Mouse (Mus musculus) right cerebral cortex, postnatal 25 days (tissue): ENCODE measurements around the gene Pnpla1.

Experiments
- DNase-seq: peaks from one replicate; pipeline ENCODE4 v3.0.0; 2022

Pnpla1 gene

GRCm38 (mm10) chr17:28846974-28847617, 11.1 kb upstream of the Pnpla1 start:
- no peak for DNase-seq

DNA sequence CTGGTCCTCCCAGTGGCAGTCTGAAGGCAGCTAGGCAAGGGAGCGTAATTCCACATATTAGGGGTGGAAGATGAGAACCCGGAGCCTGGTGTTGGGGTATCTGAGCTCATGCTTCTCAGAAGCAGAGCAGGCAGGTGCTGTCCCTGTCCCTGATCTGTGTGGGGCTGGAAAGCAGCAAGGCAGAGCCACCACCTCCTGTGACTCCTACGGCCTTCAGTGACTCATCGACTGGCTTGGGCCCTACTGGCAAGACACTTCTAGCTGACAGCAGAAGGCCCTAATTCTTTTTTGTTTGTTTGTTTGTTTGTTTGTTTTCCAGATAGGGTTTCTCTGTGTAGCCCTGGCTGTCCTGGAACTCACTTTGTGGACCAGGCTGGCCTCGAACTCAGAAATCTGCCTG, 7.7 kb upstream of the Pnpla1 start:
- no peak for DNase-seq

DNA sequence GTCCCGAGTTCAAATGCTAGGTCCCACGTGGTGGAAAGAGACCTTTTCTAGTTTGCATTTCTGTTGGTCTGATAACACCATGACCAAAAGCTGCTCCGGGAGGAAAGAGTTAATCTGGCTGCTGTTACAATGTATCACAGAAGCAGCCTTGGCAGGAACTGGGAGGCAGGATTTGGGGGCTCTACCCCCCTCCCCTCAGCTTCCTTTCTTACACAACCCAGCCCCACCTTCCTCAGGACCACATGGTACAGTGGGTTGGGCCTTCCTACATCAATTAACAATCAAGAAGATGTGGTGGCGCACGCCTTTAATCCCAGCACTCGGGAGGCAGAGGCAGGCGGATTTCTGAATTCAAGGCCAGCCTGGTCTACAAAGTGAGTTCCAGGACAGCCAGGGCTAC, 3.8 kb upstream of the Pnpla1 start:
- DNase-seq: no peak

GRCm38 (mm10) chr17:28855166-28855885, 2.9 kb upstream of the Pnpla1 start:
- no peak for DNase-seq

- DNase-seq: no peak
Measured at GRCm38 (mm10) chr17:28856030-28856429, 2.2 kb upstream of the Pnpla1 start.

- no peak for DNase-seq
Measured at GRCm38 (mm10) chr17:28863926-28864325, 5.7 kb downstream of the Pnpla1 start.

DNA sequence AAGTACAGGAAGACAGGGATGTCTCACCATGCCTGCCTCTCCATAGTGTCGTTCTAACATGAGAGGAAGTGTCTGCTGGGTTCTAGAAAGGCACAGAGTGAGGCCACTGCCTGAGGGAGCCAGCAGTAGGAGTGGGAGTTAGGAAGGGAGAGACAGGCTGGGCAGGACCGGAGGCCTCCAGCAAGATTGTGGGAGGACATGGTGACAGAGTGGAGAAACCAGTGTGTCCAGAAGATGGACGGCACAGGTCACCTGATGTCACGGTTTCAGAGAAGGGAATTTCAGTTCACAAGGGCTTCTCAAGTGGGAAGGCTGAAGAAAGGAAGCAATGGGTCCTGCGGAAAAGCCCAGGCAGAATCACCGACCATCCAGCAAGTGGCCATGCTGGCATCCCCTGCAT, 6.3 kb downstream of the Pnpla1 start:
- no peak for DNase-seq

- no peak for DNase-seq
Measured at GRCm38 (mm10) chr17:28866921-28867320, 8.7 kb downstream of the Pnpla1 start.

DNA sequence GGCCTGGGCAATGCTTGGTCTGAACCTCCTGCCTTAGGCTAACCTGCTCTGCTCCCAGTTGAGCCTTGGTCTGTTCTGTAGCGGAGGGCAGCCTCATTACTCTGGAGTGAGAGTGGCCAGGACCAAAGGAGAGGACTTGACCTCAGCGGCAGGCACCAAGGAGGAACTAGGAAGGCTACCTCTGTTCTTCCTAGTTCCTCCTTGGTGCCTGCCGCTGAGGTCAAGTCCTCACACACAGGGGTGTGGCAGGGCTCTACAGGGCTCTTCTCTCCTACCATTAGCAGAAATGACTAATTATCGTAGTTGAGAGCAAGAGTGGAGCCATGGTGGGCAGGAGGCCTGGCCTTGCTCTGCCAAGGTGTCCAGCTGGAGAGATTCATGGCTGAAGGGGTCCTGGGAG, 9.2 kb downstream of the Pnpla1 start:
- DNase-seq: no peak

DNA sequence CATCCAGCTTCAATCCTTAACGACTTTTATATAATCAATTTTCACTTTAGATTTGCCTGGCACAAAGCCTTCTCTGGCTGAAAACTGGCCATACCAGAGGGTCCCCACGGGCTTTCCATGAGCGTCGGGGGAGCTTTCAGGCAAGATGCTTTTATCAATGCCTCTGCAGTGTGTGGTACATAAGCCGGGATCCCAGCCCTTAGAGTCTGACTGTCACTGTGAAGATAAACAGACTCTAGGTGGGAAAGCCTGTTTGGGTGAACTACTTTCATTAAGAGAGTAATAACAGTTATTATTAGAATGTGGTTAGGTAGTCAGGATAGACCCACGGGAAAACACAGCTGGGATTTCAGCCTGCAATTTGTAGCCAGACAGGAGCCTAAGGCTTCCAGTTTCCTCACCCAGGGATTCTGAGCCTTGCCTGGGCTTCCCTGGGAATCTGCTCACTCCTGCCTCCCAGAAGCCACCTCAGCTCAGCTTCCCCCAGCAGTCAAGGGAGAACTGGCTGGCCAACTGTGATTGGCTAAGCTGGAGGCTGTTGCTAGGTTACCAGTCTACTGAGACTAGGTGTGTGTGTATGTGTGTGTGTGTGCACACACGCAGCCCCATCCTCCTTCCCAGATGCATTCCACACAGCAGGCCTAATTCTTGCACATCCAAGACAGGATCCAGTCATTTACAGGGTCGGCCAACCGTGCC, 11.3 kb downstream of the Pnpla1 start:
- DNase-seq: peak; percentile 81

DNA sequence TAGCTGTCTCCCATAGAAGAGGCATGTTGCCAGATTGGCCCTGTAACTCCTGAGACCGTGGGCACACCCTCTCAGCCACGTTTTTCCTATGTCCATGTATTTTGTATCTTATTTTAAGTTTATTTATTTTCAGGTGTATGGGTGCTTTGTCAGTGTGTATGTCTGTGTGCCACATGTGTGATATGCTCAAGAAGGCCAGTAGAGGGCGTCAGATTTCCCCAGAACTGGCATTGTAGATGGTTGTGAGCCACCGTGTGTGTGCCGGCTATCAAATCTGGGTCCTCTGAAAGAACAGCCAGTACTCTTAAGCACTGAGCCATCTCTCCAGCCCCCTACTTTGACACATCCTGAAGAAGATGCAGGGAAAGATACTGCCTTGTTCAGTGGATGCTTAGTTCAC, 12.2 kb downstream of the Pnpla1 start:
- no peak for DNase-seq

- no peak for DNase-seq
Measured at GRCm38 (mm10) chr17:28871831-28872230, 13.6 kb downstream of the Pnpla1 start.

GRCm38 (mm10) chr17:28872322-28872721, 14.1 kb downstream of the Pnpla1 start:
- DNase-seq: no peak

GRCm38 (mm10) chr17:28874216-28874615, 16.0 kb downstream of the Pnpla1 start:
- DNase-seq: peak; percentile 33

DNA sequence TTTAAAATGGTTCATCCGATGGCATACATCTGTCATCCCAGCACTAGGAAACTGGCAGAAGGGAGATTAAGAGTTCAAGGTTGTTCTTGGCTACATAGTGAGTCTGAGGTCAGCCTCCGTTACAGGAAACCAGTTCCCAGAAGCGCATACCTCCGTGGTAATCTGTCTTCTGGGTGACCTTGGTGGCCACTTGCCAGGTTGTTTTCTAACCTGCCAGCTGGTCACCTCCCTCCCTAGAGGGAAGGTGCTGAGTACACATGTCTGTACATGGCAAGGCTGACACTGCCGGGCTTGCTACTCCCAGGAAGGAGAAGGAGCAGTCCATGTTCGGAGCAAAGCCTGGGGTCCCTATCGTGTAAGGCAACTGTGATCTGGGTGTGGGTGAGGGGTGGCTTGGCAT, 16.6 kb downstream of the Pnpla1 start:
- DNase-seq: no peak

GRCm38 (mm10) chr17:28875316-28875715, 17.1 kb downstream of the Pnpla1 start:
- DNase-seq: peak; percentile 78

DNA sequence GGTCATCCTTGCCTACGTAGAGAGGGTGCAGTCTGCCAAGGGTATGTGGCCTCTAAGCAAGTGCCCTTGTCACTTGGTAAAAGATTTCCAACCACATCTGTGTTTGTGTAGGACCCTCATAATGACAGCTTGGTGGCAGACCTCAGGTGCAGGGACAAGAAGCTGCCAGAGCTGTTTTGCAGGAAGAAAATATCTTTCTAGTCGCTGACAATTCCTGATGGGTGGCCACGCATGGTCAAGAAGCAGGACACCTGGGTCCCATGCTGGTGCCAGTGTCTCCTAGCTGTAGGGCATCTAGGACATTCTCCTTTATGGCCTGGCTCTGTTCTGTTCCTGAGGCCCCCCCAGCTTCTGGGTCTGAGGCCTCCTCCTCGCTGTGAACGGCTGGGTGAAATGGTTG, 18.1 kb downstream of the Pnpla1 start:
- DNase-seq: no peak

DNA sequence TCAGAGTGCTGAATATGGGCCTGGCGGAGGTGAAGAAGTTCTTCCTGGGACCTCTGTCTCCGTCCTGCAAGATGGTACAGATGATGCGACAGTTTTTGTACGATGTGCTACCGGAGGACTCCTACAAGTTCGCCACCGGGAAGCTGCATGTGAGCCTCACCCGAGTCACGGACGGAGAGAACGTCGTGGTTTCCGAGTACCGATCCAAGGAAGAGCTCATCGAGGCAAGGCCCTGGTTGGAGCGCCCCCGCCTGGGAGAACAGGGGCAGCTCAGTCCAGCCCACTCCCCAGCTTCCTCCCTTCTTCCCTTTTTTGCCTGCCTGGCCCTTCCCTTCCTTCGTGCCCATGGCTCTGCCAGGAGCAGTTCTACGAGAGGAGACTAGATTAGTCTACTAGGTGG, 18.6 kb downstream of the Pnpla1 start:
- no peak for DNase-seq

DNA sequence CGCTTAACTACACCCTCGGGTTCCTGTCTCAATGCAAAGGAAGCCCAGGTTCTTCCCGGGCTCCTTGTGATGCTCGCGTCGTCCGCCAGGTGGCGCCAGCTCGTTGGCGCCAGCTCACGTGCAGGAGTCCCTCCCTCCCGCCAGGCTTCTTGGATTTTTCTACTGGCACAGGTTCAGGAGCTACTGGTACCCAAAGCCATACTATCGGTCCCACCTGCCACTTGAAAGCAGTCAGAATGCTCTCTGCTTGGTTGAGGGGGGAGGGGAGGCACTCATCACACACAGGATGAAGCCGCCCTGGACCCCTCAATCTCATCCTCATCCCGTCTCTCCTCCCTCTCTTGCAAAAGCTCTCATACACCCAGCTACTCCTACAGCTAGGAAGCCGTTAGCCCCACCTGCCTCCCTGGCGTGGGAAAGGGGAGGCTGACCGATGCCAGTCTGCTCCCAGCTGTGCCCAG, 21.8 kb downstream of the Pnpla1 start:
- DNase-seq: peak; percentile 72

DNA sequence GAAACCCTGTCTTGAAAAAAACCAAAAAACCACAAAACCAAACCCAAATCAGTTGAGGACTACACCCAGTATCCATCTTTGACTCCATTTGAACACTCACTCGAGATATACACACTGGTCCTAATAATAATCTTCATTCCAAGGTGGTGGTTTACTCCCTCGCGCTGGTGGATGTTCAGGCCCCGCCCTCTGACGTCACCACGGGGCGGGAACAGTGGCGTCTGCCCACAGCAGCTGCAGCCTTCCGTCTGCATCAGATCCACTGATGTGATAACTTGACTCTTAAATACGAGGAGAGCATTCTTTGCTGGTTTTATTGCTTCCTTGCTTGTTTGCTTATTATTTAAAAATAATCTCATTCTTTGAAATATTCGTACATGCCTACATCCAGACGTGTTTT, 24.1 kb downstream of the Pnpla1 start:
- peak; percentile 50 for DNase-seq

DNA sequence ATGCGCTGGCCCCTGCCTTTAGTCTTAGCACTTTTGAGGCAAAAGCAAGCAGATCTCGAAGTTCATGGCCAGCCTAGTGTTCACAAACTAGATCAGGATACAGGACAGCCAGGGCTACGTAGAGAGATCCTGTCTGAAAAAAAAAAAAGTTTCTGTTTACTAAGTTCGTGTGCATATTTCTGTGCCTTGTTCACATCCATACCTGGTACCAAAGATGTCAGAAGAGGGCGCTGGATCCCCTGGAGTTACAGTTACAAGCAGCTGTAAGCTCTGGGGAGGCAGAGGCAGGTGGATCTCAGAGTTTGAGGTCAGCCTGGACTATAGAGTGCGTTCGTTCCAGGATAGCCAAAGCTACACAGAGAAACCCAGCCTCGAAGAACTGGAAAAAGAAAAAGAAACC, 24.6 kb downstream of the Pnpla1 start:
- DNase-seq: no peak

GRCm38 (mm10) chr17:28883941-28884516, 25.8 kb downstream of the Pnpla1 start:
- DNase-seq: no peak

- DNase-seq: no peak
Measured at GRCm38 (mm10) chr17:28885231-28885630, 27.0 kb downstream of the Pnpla1 start.

DNA sequence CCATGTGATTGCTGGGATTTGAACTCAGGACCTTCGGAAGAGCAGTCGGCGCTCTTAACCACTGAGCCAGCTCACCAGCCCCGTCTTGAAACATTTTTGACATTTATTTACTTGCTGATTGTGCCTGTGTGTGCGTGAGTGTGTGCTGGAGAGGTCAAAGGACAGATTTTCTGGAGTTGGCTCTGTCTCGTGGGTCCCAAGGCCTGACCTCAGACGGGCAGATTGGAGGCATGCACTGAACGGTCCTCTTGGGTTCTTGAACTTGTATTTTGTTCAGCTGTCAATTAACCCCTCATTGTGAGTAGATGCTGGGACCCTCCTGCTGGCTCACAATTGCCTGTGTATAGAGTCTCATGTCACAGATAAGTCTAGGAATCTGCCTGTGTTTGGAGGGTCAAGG, 28.1 kb downstream of the Pnpla1 start:
- DNase-seq: no peak
